Mouse (Mus musculus) urinary bladder, postnatal 14 days (tissue): ENCODE data around the gene Olfr588-ps1.
"Not testable (repeated sequence)": the region's sequence is repeated elsewhere in the genome, so short reads cannot be mapped to it uniquely, and the experiment has no call there.

Source experiments
- DNase-seq: peaks from one replicate; pipeline ENCODE4 v3.0.0; 2021; ENCODE audit warnings: low spot score

Gene Olfr588-ps1

GRCm38 (mm10) chr7:103140579-103140978 is at the start of gene Olfr588-ps1:
TSS of gene Olfr588-ps1 (plus strand) at chr7:103140879.
- DNase-seq = no peak

DNA sequence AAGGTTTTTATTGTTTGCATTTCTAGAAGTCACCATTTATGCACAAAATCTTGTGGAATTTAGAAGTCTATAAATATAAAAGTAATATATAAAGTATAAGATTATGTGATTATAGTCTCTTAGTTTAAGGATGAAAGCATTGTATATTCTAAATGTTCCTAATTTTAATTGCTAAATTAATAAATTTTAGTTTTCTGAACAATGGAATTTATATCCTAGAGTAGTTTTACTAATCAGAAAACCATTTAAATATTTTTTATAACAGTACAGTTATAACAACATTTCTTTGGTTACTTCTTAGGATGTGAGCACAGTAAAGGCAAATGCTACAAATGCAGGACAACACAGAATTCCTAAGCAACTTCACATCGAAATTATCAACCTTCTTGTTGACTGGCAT is 43.3 kb upstream of the Olfr588-ps1 start, which contains the start of gene Olfr585:
Olfr585 (plus strand) TSS at position 301 of the 400 bp plus-strand sequence.
- DNase-seq = no peak

GRCm38 (mm10) chr7:103119406-103119805 is 21.3 kb upstream of the Olfr588-ps1 start:
- DNase-seq = no peak

DNA sequence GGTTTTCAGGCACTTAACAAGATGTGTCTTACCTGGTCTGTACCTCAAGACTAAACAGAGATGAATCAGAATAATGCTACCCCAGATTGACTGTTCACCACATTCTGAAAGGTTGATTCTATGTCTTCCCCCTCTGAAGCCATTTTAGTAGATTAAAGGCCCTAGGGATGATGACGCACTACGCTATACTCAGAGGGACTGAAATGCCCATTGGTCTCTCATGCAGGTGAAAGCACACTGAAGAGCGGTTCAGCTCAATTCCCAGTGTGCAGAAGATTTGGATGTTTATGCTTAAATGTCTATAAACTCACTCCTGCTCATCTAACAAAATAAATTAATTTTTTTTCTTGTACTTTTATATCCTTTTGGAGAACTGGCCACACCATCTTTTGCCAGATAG is 15.1 kb upstream of the Olfr588-ps1 start, which contains the start of gene Olfr586:
Olfr586 (minus strand) TSS at position 101 of the 400 bp plus-strand sequence.
- DNase-seq = no peak

DNA sequence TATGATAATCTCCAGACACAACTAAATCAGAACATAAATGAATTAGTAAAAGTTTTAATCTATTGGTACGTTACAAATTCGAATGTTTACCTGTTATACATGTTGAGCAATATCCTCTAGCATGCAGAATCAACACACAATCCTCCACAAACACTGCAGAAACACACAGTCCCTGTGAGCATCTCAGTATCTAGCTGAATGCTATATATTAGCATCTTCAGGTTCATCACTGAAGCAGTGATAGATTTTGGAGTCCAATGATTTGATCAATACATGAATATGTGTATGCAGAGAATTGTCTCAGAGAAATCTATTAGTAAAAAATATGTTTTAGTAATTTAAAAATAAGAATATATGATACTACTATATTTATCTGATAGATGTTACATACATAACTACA is 15.6 kb downstream of the Olfr588-ps1 start, which contains the start of gene Olfr589:
Olfr589 (minus strand) TSS at position 101 of the 400 bp plus-strand sequence.
- DNase-seq = no peak

GRCm38 (mm10) chr7:103169697-103170096 is 29.0 kb downstream of the Olfr588-ps1 start:
- no peak for DNase-seq

DNA sequence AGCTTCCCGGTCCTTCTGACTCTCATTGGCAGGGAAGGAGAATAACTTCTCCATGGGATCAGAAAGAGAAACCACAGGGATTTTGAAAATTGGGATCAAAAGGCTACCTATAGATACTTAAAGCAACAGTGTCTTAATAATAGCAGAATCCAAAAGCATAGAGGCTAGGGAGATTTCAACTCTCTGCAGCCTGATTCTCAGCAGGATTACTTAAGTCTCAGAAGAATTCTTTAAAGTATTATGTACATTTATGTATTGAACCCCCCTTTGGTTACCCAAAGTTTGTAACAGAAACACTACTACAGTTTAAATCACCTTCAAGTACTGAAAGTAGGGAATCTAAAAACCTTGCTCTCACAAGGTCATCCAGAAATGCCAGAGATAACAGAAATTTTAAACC is 37.6 kb downstream of the Olfr588-ps1 start, which contains the start of gene Olfr591:
Olfr591 (minus strand) TSS at position 101 of the 400 bp plus-strand sequence.
- no peak for DNase-seq

GRCm38 (mm10) chr7:103184503-103184902 is 43.8 kb downstream of the Olfr588-ps1 start, which contains the start of gene Olfr592:
TSS of gene Olfr592 (plus strand) at chr7:103184803.
- not testable (repeated sequence) for DNase-seq
